ENCODE assay signal across 29 mouse cellular contexts in the genomic region with DNA sequence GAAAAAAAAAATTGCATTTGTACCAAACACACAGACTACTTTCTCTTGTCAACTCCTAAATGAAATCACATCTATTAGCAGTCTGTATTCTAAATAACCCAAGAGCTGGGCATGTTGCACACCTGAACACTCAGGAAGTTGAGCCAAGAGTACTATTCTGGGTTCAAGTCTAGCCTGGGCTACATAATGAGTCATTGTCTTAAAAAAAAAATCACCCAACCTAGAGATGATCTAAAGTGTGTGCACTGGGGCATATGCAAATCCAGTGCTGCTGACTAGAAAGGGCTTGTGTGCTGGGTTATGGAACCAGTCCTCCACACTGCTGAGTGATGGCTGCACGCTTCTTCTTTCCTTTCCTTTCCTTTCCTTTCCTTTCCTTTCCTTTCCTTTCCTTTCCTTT. TPM values are rescaled to one million over a fixed set of nuclear protein-coding genes. Genes with fewer than 3 reads are reported as not detected.
"Had no signal": no experiment of that assay in that cellular context is flagged by ENCODE, and none has a peak within 500 bp of the region (broad histone marks: within the 10 kb centered on the region; RNA-seq: fewer than 3 reads in every experiment).

No protein-coding gene starts in this region.

- H3K9me3 ChIP-seq: embryonic facial prominence, embryonic 10.5 days; embryonic facial prominence, embryonic 12.5 days; embryonic facial prominence, embryonic 13.5 days; embryonic facial prominence, embryonic 15.5 days; forebrain, embryonic 10.5 days; forebrain, embryonic 12.5 days; forebrain, embryonic 13.5 days; forebrain, embryonic 15.5 days; heart, embryonic 10.5 days had no signal

- H3K4me3 ChIP-seq: embryonic facial prominence, embryonic 10.5 days; embryonic facial prominence, embryonic 12.5 days; embryonic facial prominence, embryonic 13.5 days; embryonic facial prominence, embryonic 15.5 days; erythroblast, embryonic 14.5 days; forebrain, embryonic 10.5 days; forebrain, embryonic 12.5 days; forebrain, embryonic 13.5 days; forebrain, embryonic 15.5 days; gastrocnemius, adult 2 months; heart, adult 2 months; heart, embryonic 10.5 days had no signal

- DNase-seq: cerebellum, adult 9-10 months; cerebellum, adult 9-11 months; cerebellum, postnatal 10 days; cerebellum, postnatal 14 days; cerebellum, postnatal 25 days; cerebellum, postnatal 36 days; embryo, embryonic 11 days; forebrain, postnatal 0 days; gastrocnemius, adult 2 months; gastrocnemius, postnatal 10 days; gastrocnemius, postnatal 14 days; gastrocnemius, postnatal 25 days; gastrocnemius, postnatal 36 days; heart, adult 11 months; heart, adult 18-20 months; heart, adult 2 months had no signal

- H3K27ac ChIP-seq: embryonic facial prominence, embryonic 10.5 days; embryonic facial prominence, embryonic 12.5 days; embryonic facial prominence, embryonic 13.5 days; embryonic facial prominence, embryonic 15.5 days; forebrain, embryonic 10.5 days; forebrain, embryonic 12.5 days; forebrain, embryonic 13.5 days; forebrain, embryonic 15.5 days; gastrocnemius, adult 2 months; heart, adult 2 months; heart, embryonic 10.5 days had no signal

- H3K9ac ChIP-seq: embryonic facial prominence, embryonic 12.5 days; embryonic facial prominence, embryonic 13.5 days; embryonic facial prominence, embryonic 15.5 days; forebrain, embryonic 12.5 days; forebrain, embryonic 13.5 days; forebrain, embryonic 15.5 days; forebrain, postnatal 0 days had no signal

- H3K4me1 ChIP-seq: embryonic facial prominence, embryonic 12.5 days; embryonic facial prominence, embryonic 13.5 days; embryonic facial prominence, embryonic 15.5 days; forebrain, embryonic 12.5 days; forebrain, embryonic 13.5 days; forebrain, embryonic 15.5 days had no signal

- H3K27me3 ChIP-seq: embryonic facial prominence, embryonic 12.5 days; embryonic facial prominence, embryonic 13.5 days; embryonic facial prominence, embryonic 15.5 days; forebrain, embryonic 12.5 days; forebrain, embryonic 13.5 days; forebrain, embryonic 15.5 days had no signal

- H3K4me2 ChIP-seq: embryonic facial prominence, embryonic 12.5 days; embryonic facial prominence, embryonic 13.5 days; embryonic facial prominence, embryonic 15.5 days; forebrain, embryonic 12.5 days; forebrain, embryonic 13.5 days; forebrain, embryonic 15.5 days had no signal

RNA-seq across cellular contexts. Expression of a gene that starts 24.8 kb away (rescaled TPM):
- total RNA-seq: common myeloid progenitor, adult 5-6 weeks; granulocyte monocyte progenitor cell, adult 5-6 weeks had no signal
- polyA plus RNA-seq: embryonic facial prominence, embryonic 11.5 days; erythroblast, embryonic 14.5 days had no signal
